Mouse (Mus musculus) cortical plate, adult 2 months (tissue): ENCODE results near the gene Olfr691. TPM values are rescaled to one million over a fixed set of nuclear protein-coding genes. Genes with fewer than 3 reads are reported as not detected.

ENCODE experiments used
- H3K27ac ChIP-seq: fragments of 200-500 bp; 2 replicates; pipeline ENCODE4 v1.5.1; 2012; ENCODE audit warnings: low read length, control low read depth, inconsistent platforms; ENCODE audit not compliant: insufficient read depth
- H3K4me1 ChIP-seq: fragments of 200-500 bp; 2 replicates; pipeline ENCODE4 v1.6.1; 2011; ENCODE audit warnings: low read length; ENCODE audit not compliant: control insufficient read depth, insufficient read depth
- H3K4me3 ChIP-seq: fragments of 200-500 bp; 2 replicates; pipeline ENCODE4 v1.5.1; 2011; ENCODE audit warnings: mild to moderate bottlenecking, low read length, control low read depth; ENCODE audit not compliant: insufficient read depth
- CTCF ChIP-seq: fragments of 200-500 bp; IDR thresholded peaks from 2 replicates; pipeline ENCODE4 v1.5.1; 2011; ENCODE audit warnings: mild to moderate bottlenecking, control low read depth, low read length; ENCODE audit not compliant: insufficient read depth; ENCODE audit errors: extremely low read depth
- POLR2A ChIP-seq: fragments of 200-500 bp; IDR thresholded peaks from 2 replicates; pipeline ENCODE4 v1.6.1; 2011; ENCODE audit warnings: mild to moderate bottlenecking, low read length, control low read depth; ENCODE audit not compliant: insufficient read depth; ENCODE audit errors: extremely low read depth
- polyA plus RNA-seq: library from polyadenylated mRNA; depleted of rRNA; stranded (reverse); fragments of >200 nt; gene quantifications from 2 replicates; pipeline ENCODE4 v1.2.3, GENCODE M21; 2012; rRNA removed

Gene Olfr691
- 0.72 and 0.88 TPM in 2 replicates for polyA plus RNA-seq

- Histone ChIP-seq H3K4me3 (no peak within 1 kb of the TSS), H3K4me1 (no peaks in the 10 kb centered on the region), H3K27ac (no peak within 1 kb of the TSS)
- TF ChIP-seq CTCF (no peak), POLR2A (no peak)
Observed at GRCm38 (mm10) chr7:105342170-105342569, at the start of gene Olfr691. Gene Olfr691, minus strand, starts transcription at chr7:105342270.

- H3K27ac ChIP-seq, result no peak overlapping the region
- TF ChIP-seq POLR2A (no peak), CTCF (no peak)
- no peak overlapping the region for H3K4me3 ChIP-seq
- H3K4me1 ChIP-seq, result no peaks in the 10 kb centered on the region
Observed at GRCm38 (mm10) chr7:105390236-105390635, 48.2 kb upstream of the Olfr691 start.

GRCm38 (mm10) chr7:105387696-105388095, 45.6 kb upstream of the Olfr691 start:
- H3K4me3 ChIP-seq, result no peak overlapping the region
- H3K4me1 ChIP-seq, result no peaks in the 10 kb centered on the region
- TF ChIP-seq POLR2A, result no peak
- no peak for TF ChIP-seq CTCF
- no peak overlapping the region for H3K27ac ChIP-seq

GRCm38 (mm10) chr7:105380329-105380728, 38.3 kb upstream of the Olfr691 start:
- Histone ChIP-seq H3K27ac (no peak overlapping the region), H3K4me1 (no peaks in the 10 kb centered on the region), H3K4me3 (no peak overlapping the region)
- no peak for TF ChIP-seq POLR2A
- no peak for TF ChIP-seq CTCF

- TF ChIP-seq POLR2A (no peak), CTCF (no peak)
- Histone ChIP-seq H3K4me3 (no peak within 1 kb of the TSS), H3K4me1 (no peaks in the 10 kb centered on the region), H3K27ac (no peak within 1 kb of the TSS)
Observed at GRCm38 (mm10) chr7:105374866-105375265, 32.8 kb upstream of the Olfr691 start, which contains the start of gene Gm5901. Gene Gm5901, plus strand, starts transcription at chr7:105375038.

GRCm38 (mm10) chr7:105373976-105374375, 31.9 kb upstream of the Olfr691 start:
- H3K27ac ChIP-seq, result no peak overlapping the region
- no peak for TF ChIP-seq POLR2A
- no peak for TF ChIP-seq CTCF
- no peak overlapping the region for H3K4me3 ChIP-seq
- H3K4me1 ChIP-seq, result no peaks in the 10 kb centered on the region

GRCm38 (mm10) chr7:105373509-105373908, 31.4 kb upstream of the Olfr691 start:
- Histone ChIP-seq H3K27ac (no peak overlapping the region), H3K4me1 (no peaks in the 10 kb centered on the region), H3K4me3 (no peak overlapping the region)
- TF ChIP-seq POLR2A (no peak), CTCF (no peak)

GRCm38 (mm10) chr7:105372912-105373311, 30.8 kb upstream of the Olfr691 start:
- TF ChIP-seq POLR2A, result no peak
- no peak for TF ChIP-seq CTCF
- H3K4me3 ChIP-seq, result no peak overlapping the region
- H3K4me1 ChIP-seq, result no peaks in the 10 kb centered on the region
- H3K27ac ChIP-seq, result no peak overlapping the region

GRCm38 (mm10) chr7:105368521-105368920, 26.5 kb upstream of the Olfr691 start:
- H3K27ac ChIP-seq, result no peak overlapping the region
- TF ChIP-seq CTCF (no peak), POLR2A (no peak)
- H3K4me3 ChIP-seq, result no peak overlapping the region
- H3K4me1 ChIP-seq, result no peaks in the 10 kb centered on the region

GRCm38 (mm10) chr7:105367930-105368329, 25.9 kb upstream of the Olfr691 start, which contains the start of gene Olfr692:
Gene Olfr692, plus strand, starts transcription at chr7:105368230.
- Histone ChIP-seq H3K4me3 (no peak within 1 kb of the TSS), H3K27ac (no peak within 1 kb of the TSS), H3K4me1 (no peaks in the 10 kb centered on the region)
- no peak for TF ChIP-seq CTCF
- TF ChIP-seq POLR2A, result no peak
